Mouse (Mus musculus): ENCODE data around the gene Tbc1d10c. TPM values are rescaled to one million over a fixed set of nuclear protein-coding genes. Genes with fewer than 3 reads are reported as not detected.

Gene Tbc1d10c
- polyA plus RNA-seq, 1 experiment from 2014 or later = 2.3 TPM

DNA sequence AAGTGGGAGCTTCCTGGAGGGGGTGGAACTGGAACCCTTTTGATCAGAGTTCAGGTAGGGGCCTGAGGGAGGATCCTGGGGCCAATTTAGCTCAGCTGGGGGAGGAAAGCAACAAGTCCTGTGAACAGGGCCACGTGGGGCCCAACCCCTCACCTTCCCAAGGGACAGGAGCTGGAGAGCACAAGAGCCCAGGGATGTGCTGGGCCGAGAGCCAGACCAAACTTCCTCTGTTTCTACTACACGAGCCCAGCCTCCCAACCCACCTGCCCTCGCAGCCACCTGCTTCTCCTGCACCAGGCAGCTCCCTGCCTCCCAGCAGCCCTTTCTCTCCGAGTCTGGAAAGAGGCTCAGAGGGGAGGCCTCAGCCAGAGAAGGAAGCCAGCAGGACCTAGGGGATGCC is 5.5 kb upstream of the Tbc1d10c start:
- peaks cover 23% of the 10 kb centered on the region for H3K36me3 ChIP-seq (ENCODE audit: control insufficient read depth, insufficient read depth, low read length)
- H3K9me3 ChIP-seq (ENCODE audit: control insufficient read depth, low read length) = no peaks in the 10 kb centered on the region
- WGBS = 32% methylated on average over 5 of the region's 5 CpGs
- H3K27ac ChIP-seq (replicated peaks) = no peak overlapping the region
- peaks cover 7% of the 10 kb centered on the region for H3K4me1 ChIP-seq (replicated peaks; ENCODE audit: control insufficient read depth, insufficient read depth)
- ATAC-seq (ENCODE audit: low FRiP score, low TSS enrichment) (no peak), DNase-seq (ENCODE audit: low spot score) (no peak)
- H3K9ac ChIP-seq (ENCODE audit: low read length) = no peak overlapping the region
- no peaks in the 10 kb centered on the region for H3K27me3 ChIP-seq (ENCODE audit: control insufficient read depth, insufficient read depth, low read length)
- no peak for TF ChIP-seq CTCF (IDR thresholded peaks at IDR 0.05; ENCODE audit: low read depth)
- TF ChIP-seq EP300 (optimal IDR thresholded peaks at IDR 0.05) = no peak
- H3K4me3 ChIP-seq (ENCODE audit: low read depth, low read length) = no peak overlapping the region
- H3K4me2 ChIP-seq (replicated peaks; ENCODE audit: low read depth) = no peak overlapping the region

DNA sequence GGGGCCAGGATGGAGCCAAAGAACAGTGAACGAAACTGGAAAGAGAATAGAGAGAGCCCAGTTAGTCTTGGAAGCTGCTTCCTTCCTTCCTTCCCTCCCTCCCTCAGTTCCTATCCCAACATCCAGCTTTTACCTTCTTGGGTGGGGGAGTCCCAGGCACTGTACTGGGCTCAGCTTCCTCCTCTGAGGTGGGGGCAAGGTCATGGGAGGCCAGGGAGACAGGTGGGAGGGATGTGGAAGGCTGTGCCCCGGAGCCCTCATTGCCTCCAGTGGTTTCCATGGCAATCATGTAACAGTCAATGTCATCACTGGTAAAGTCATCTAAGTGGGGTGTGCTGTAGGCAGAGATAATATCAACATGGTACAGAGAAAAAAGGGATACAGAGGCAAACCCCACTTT is 5.0 kb upstream of the Tbc1d10c start:
- Histone ChIP-seq H3K9me3 (ENCODE audit: control insufficient read depth, low read length) (no peaks in the 10 kb centered on the region), H3K4me3 (ENCODE audit: low read depth, low read length) (no peak overlapping the region), H3K27ac (replicated peaks) (no peak overlapping the region), H3K4me1 (replicated peaks; ENCODE audit: control insufficient read depth, insufficient read depth) (peaks cover 7% of the 10 kb centered on the region), H3K9ac (ENCODE audit: low read length) (no peak overlapping the region), H3K4me2 (replicated peaks; ENCODE audit: low read depth) (no peak overlapping the region), H3K27me3 (ENCODE audit: control insufficient read depth, insufficient read depth, low read length) (no peaks in the 10 kb centered on the region), H3K36me3 (ENCODE audit: control insufficient read depth, insufficient read depth, low read length) (peaks cover 23% of the 10 kb centered on the region)
- 61% methylated on average over 2 of the region's 2 CpGs for WGBS
- no peak for ATAC-seq (ENCODE audit: low FRiP score, low TSS enrichment)
- TF ChIP-seq EP300 (optimal IDR thresholded peaks at IDR 0.05) (no peak), CTCF (IDR thresholded peaks at IDR 0.05; ENCODE audit: low read depth) (no peak)
- no peak for DNase-seq (ENCODE audit: low spot score)

DNA sequence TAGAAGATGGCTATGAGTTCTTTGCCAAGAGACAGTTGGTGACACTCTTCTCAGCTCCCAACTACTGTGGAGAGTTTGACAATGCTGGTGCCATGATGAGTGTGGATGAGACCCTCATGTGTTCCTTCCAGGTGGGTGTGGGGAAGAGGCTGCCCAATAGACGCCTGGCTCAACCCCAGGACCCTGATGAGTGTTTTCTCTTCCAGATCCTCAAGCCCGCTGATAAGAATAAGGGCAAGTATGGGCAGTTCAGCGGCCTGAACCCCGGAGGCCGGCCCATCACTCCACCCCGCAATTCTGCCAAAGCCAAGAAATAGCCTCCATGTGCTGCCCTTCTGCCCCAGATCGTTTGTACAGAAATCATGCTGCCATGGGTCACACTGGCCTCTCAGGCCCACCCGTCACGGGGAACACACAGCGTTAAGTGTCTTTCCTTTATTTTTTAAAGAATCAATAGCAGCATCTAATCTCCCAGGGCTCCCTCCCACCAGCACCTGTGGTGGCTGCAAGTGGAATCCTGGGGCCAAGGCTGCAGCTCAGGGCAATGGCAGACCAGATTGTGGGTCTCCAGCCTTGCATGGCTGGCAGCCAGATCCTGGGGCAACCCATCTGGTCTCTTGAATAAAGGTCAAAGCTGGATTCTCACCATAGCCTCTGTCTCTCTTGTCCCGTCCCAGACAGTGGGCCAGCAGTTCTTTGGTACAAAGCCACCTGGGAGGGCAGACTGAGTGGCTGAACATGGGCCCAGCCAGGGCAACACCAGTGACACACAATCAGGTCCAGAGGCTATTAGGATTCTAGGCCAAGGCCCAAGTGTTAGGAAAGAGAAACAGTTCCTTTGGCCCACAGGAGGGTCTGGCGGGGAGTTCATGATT is 3.9 kb upstream of the Tbc1d10c start:
- Histone ChIP-seq H3K27ac (replicated peaks) (no peak overlapping the region), H3K4me2 (replicated peaks; ENCODE audit: low read depth) (no peak overlapping the region), H3K27me3 (ENCODE audit: control insufficient read depth, insufficient read depth, low read length) (no peaks in the 10 kb centered on the region), H3K9ac (ENCODE audit: low read length) (no peak overlapping the region), H3K4me1 (replicated peaks; ENCODE audit: control insufficient read depth, insufficient read depth) (peaks cover 3% of the 10 kb centered on the region), H3K9me3 (ENCODE audit: control insufficient read depth, low read length) (no peaks in the 10 kb centered on the region), H3K36me3 (ENCODE audit: control insufficient read depth, insufficient read depth, low read length) (peaks cover 23% of the 10 kb centered on the region), H3K4me3 (ENCODE audit: low read depth, low read length) (no peak overlapping the region)
- no peak for ATAC-seq (ENCODE audit: low FRiP score, low TSS enrichment)
- no peak for DNase-seq (ENCODE audit: low spot score)
- TF ChIP-seq EP300 (optimal IDR thresholded peaks at IDR 0.05) = no peak
- no peak for TF ChIP-seq CTCF (IDR thresholded peaks at IDR 0.05; ENCODE audit: low read depth)
- 81% methylated on average over 12 of the region's 12 CpGs for WGBS

DNA sequence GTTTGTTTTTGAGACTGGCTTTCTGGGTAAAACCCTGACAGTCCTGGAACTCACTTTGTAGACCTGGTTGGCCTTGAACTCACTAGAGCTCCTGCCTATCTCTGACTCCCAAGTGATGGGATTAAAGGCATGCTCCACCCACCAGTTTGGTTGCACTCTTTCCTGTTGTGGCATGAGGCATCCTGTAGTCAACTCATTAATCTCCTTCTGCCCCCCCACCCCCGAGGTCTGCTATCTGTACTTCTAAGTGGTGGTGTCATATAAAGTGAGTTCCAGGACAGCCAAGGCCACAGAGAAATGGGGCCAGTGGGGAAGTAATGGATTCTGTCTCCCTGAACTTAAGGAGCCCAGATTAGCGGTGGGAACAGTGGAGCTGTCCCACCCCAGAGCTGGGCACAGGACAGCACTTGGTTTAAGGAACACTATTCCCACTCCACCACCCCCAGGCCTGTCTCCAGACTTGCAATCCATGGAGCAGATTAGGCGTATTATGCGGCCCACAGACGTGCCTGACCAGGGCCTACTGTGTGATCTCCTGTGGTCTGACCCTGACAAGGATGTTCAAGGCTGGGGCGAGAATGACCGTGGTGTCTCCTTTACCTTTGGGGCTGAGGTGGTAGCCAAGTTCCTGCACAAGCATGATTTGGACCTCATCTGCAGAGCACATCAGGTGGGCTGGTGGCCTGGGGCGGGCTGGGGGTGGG is 3.1 kb upstream of the Tbc1d10c start:
- no peak for ATAC-seq (ENCODE audit: low FRiP score, low TSS enrichment)
- no peak for TF ChIP-seq EP300 (optimal IDR thresholded peaks at IDR 0.05)
- TF ChIP-seq CTCF (IDR thresholded peaks at IDR 0.05; ENCODE audit: low read depth) = no peak
- Histone ChIP-seq H3K9ac (ENCODE audit: low read length) (no peak overlapping the region), H3K4me1 (replicated peaks; ENCODE audit: control insufficient read depth, insufficient read depth) (peaks cover 3% of the 10 kb centered on the region), H3K4me2 (replicated peaks; ENCODE audit: low read depth) (no peak overlapping the region), H3K4me3 (ENCODE audit: low read depth, low read length) (no peak overlapping the region), H3K27me3 (ENCODE audit: control insufficient read depth, insufficient read depth, low read length) (no peaks in the 10 kb centered on the region), H3K9me3 (ENCODE audit: control insufficient read depth, low read length) (no peaks in the 10 kb centered on the region), H3K27ac (replicated peaks) (no peak overlapping the region), H3K36me3 (ENCODE audit: control insufficient read depth, insufficient read depth, low read length) (peaks cover 23% of the 10 kb centered on the region)
- 80% methylated on average over 8 of the region's 8 CpGs for WGBS
- DNase-seq (ENCODE audit: low spot score) = no peak

DNA sequence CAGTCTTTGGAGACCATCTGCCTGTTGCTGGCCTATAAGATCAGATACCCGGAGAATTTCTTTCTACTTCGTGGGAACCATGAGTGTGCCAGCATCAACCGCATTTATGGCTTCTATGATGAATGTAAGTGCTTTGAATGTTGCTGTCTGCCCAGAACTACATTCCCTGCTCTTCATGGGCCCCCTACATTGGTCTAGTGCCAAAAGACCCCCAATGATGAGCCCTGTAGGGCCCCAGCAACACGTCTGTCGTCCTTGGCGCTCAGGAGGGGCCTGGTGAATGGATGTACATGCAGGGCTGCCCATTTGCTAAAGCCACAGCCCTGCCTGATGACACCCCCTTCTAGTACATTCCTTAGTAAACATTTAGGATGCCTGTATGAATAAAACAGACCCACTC is 2.0 kb upstream of the Tbc1d10c start:
- Histone ChIP-seq H3K9me3 (ENCODE audit: control insufficient read depth, low read length) (no peaks in the 10 kb centered on the region), H3K27me3 (ENCODE audit: control insufficient read depth, insufficient read depth, low read length) (no peaks in the 10 kb centered on the region), H3K4me2 (replicated peaks; ENCODE audit: low read depth) (peak overlapping the region; percentile 85), H3K27ac (replicated peaks) (no peak overlapping the region), H3K4me3 (ENCODE audit: low read depth, low read length) (peak overlapping the region; percentile 84), H3K9ac (ENCODE audit: low read length) (peak overlapping the region; percentile 98), H3K36me3 (ENCODE audit: control insufficient read depth, insufficient read depth, low read length) (peaks cover 23% of the 10 kb centered on the region), H3K4me1 (replicated peaks; ENCODE audit: control insufficient read depth, insufficient read depth) (peaks cover 3% of the 10 kb centered on the region)
- WGBS = 48% methylated on average over 6 of the region's 6 CpGs
- DNase-seq (ENCODE audit: low spot score) (no peak), ATAC-seq (ENCODE audit: low FRiP score, low TSS enrichment) (no peak)
- TF ChIP-seq CTCF (IDR thresholded peaks at IDR 0.05; ENCODE audit: low read depth) = no peak
- TF ChIP-seq EP300 (optimal IDR thresholded peaks at IDR 0.05) = no peak
